Mouse (Mus musculus) hindbrain, postnatal 0 days (tissue): ENCODE data around the gene Nr6a1. TPM values are rescaled to one million over a fixed set of nuclear protein-coding genes. Genes with fewer than 3 reads are reported as not detected.
A peak's percentile ranks its signal among the peaks of the same experiment; 100 is the strongest.

Source experiments
- ATAC-seq: fragments of 200-750 bp; cut with Nextera tagmentation; 2 replicates; pipeline ENCODE4 v1.8.0; 2017; ENCODE audit warnings: mild to moderate bottlenecking, moderate TSS enrichment, moderate library complexity
- DNase-seq: peaks from one replicate; pipeline ENCODE4 v3.0.0-alpha.2; 2015; ENCODE audit warnings: low spot score
- H3K27ac ChIP-seq: fragments of 300-500 bp; sonication (generic); 2 replicates; pipeline ENCODE4 v1.5.1; 2014; ENCODE audit warnings: mild to moderate bottlenecking
- H3K27me3 ChIP-seq: fragments of 300-500 bp; sonication (generic); 2 replicates; pipeline ENCODE4 v1.6.1; 2014; ENCODE audit warnings: low read length, mixed read lengths; ENCODE audit not compliant: insufficient read depth
- H3K36me3 ChIP-seq: fragments of 300-500 bp; sonication (generic); 2 replicates; pipeline ENCODE4 v1.6.1; 2014; ENCODE audit warnings: low read length, mixed read lengths; ENCODE audit not compliant: insufficient read depth
- H3K4me1 ChIP-seq: fragments of 300-500 bp; sonication (generic); 2 replicates; pipeline ENCODE4 v1.6.1; 2014; ENCODE audit warnings: antibody characterized with exemption, low read length, mixed read lengths; ENCODE audit not compliant: insufficient read depth
- H3K4me2 ChIP-seq: fragments of 300-500 bp; sonication (generic); 2 replicates; pipeline ENCODE4 v1.6.1; 2014; ENCODE audit warnings: low read depth, mild to moderate bottlenecking, low read length, moderate library complexity, mixed read lengths
- H3K4me3 ChIP-seq: fragments of 300-500 bp; sonication (generic); 2 replicates; pipeline ENCODE4 v1.5.1; 2014; ENCODE audit warnings: low read length
- H3K9ac ChIP-seq: fragments of 300-500 bp; sonication (generic); replicated peaks from 2 replicates; pipeline ENCODE4 v1.6.1; 2014; ENCODE audit warnings: mild to moderate bottlenecking, low read length, moderate library complexity, mixed read lengths
- H3K9me3 ChIP-seq: fragments of 300-500 bp; sonication (generic); 2 replicates; pipeline ENCODE4 v1.6.1; 2016; ENCODE audit warnings: low read length, mixed read lengths
- CTCF ChIP-seq: IDR thresholded peaks from 2 replicates; pipeline ENCODE4 v1.5.1; 2016; ENCODE audit warnings: antibody characterized with exemption, control low read depth, low read depth
- WGBS: fragments of 180-500 bp; shearing (Covaris S2); extraction: QIAGEN DNeasy Blood & Tissue Kit; methylation state at CpG from one replicate; pipeline ENCODE4 v1.1.7; 2014; 5-methylcytosine and 5-hydroxymethylcytosine counted together
- polyA plus RNA-seq: library from polyadenylated mRNA; unstranded; fragments of >200 nt; fragmentation: Nextera tagmentation; extraction: Ambion mirVana; gene quantifications from 2 replicates; pipeline ENCODE4 v1.2.1, GENCODE M21; 2015
- total RNA-seq: library from RNA; depleted of rRNA; stranded (reverse); fragments of >200 nt; gene quantifications from 2 replicates; pipeline ENCODE4 v1.2.3, GENCODE M21; 2014

Nr6a1 gene
- total and polyA plus RNA-seq, 2 experiments from 2014 or later = 1.6 to 9.0 TPM

DNA sequence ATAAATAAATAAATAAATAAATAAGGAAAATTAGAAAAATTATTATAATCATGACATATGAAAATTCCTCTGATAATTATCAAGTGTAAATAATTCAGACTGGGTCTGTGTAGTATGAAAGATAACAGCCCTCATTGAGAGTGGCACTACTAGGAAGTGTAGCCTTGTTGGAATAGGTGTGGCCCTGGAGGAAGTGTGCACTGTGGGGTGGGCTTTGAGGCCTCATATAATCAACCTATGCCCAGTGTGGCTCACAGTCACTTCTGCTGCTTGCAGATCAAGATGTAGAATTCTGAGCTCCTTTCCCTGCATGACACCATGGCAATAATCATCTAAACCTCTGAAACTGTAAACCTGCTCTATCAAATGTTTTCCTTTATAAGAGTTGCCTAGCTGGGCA is 24.6 kb downstream of the Nr6a1 start:
- H3K4me3 ChIP-seq = no peak overlapping the region
- ATAC-seq (no peak), DNase-seq (no peak)
- no peaks in the 10 kb centered on the region for H3K9me3 ChIP-seq
- H3K4me1 ChIP-seq = no peaks in the 10 kb centered on the region; the same call in 1 of the 2 replicates
- H3K27me3 ChIP-seq = no peaks in the 10 kb centered on the region
- no peaks in the 10 kb centered on the region for H3K36me3 ChIP-seq
- no peak for TF ChIP-seq CTCF
- no peak overlapping the region for H3K4me2 ChIP-seq
- no peak overlapping the region for H3K9ac ChIP-seq
- no peak overlapping the region for H3K27ac ChIP-seq

- Histone ChIP-seq H3K4me2 (no peak overlapping the region), H3K27me3 (no peaks in the 10 kb centered on the region), H3K9me3 (no peaks in the 10 kb centered on the region), H3K9ac (no peak overlapping the region), H3K4me3 (no peak overlapping the region), H3K36me3 (no peaks in the 10 kb centered on the region), H3K4me1 (no peaks in the 10 kb centered on the region), H3K27ac (no peak overlapping the region)
- DNase-seq = no peak
- no peak for ATAC-seq
- TF ChIP-seq CTCF = no peak
- WGBS = 88% methylated on average over 5 of the region's 5 CpGs
These were observed 46.4 kb downstream of the Nr6a1 start for GRCm38 (mm10) chr2:38880907-38881672.

- WGBS = 38% methylated on average over 1 of the region's 1 CpGs
These were observed 52.9 kb downstream of the Nr6a1 start for GRCm38 (mm10) chr2:38874544-38875108.

GRCm38 (mm10) chr2:38872730-38873129 is 54.8 kb downstream of the Nr6a1 start:
- H3K4me3 ChIP-seq = no peak overlapping the region
- WGBS = 31% methylated on average over 1 of the region's 1 CpGs
- ATAC-seq (no peak), DNase-seq (peak; percentile 4)
- H3K9ac ChIP-seq = no peak overlapping the region
- H3K4me1 ChIP-seq = no peaks in the 10 kb centered on the region
- no peak overlapping the region for H3K27ac ChIP-seq
- H3K27me3 ChIP-seq = no peaks in the 10 kb centered on the region
- no peaks in the 10 kb centered on the region for H3K9me3 ChIP-seq
- no peak for TF ChIP-seq CTCF
- H3K36me3 ChIP-seq = 0 out of 2 replicates have a peak, but pooled peaks cover 3% of the 10 kb centered on the region
- H3K4me2 ChIP-seq = no peak overlapping the region

More at GRCm38 (mm10) chr2:38874544-38875108, 52.9 kb downstream of the Nr6a1 start:
- H3K27me3 ChIP-seq = no peaks in the 10 kb centered on the region
- no peak overlapping the region for H3K4me3 ChIP-seq
- H3K4me2 ChIP-seq = no peak overlapping the region
- no peaks in the 10 kb centered on the region for H3K9me3 ChIP-seq
- no peak overlapping the region for H3K27ac ChIP-seq
- TF ChIP-seq CTCF = no peak
- 0 out of 2 replicates have a peak, but pooled peaks cover 3% of the 10 kb centered on the region for H3K36me3 ChIP-seq
- H3K9ac ChIP-seq = no peak overlapping the region
- ATAC-seq = no peak
- no peaks in the 10 kb centered on the region for H3K4me1 ChIP-seq
- DNase-seq = no peak

DNA sequence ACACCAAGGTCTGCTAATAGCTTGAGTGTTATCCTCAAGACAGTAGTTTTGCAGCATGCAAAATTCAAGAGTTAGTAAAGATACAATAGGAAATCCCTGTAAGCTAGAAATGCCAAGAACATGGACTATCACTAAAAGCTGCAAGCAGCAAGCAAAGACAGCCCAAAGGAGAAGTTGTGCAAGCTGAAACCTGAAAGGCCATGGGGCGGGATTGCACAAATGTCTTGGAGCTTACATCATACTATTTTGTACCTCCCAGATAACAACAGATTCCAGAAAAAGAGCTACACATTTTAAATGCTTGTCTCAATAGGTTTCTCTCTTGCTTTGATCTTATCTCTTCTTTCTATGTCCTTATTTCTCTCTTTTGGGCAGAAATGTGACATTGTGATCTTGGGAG is 60.8 kb downstream of the Nr6a1 start:
- Histone ChIP-seq H3K9ac (no peak overlapping the region), H3K27ac (no peak overlapping the region), H3K36me3 (no peaks in the 10 kb centered on the region), H3K4me3 (no peak overlapping the region), H3K4me1 (no peaks in the 10 kb centered on the region), H3K4me2 (no peak overlapping the region), H3K27me3 (no peaks in the 10 kb centered on the region), H3K9me3 (no peaks in the 10 kb centered on the region)
- DNase-seq (no peak), ATAC-seq (no peak)
- TF ChIP-seq CTCF = no peak
- 84% methylated on average over 1 of the region's 1 CpGs for WGBS

DNA sequence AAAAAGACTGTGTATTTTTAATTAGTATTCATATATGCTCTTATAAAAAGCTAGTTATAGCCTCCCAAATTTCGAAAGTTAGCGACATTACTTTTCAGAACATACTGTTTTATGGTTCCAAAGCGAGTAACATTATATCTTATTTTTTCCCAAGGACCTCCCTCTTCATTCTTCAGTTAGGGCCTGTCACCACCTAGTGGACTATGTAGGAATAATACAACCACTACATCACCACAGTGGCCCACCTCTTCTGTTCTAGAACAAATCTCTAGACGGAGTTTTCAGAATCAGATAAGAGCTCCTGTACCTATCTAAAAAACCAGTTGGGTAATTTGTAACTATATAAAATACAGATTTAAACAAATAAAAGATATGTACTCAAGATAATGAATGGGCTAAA is 63.5 kb downstream of the Nr6a1 start:
- Histone ChIP-seq H3K27me3 (no peaks in the 10 kb centered on the region), H3K9me3 (no peaks in the 10 kb centered on the region), H3K4me3 (no peak overlapping the region), H3K27ac (no peak overlapping the region), H3K36me3 (no peaks in the 10 kb centered on the region), H3K4me2 (no peak overlapping the region), H3K9ac (no peak overlapping the region), H3K4me1 (no peaks in the 10 kb centered on the region)
- TF ChIP-seq CTCF = peak; percentile 85
- WGBS = 50% methylated on average over 4 of the region's 4 CpGs
- 0 out of 2 replicates have a peak, but pooled peaks have one; percentile 45 for ATAC-seq
- peak; percentile 75 for DNase-seq

- H3K27ac ChIP-seq = no peak overlapping the region
- ATAC-seq (no peak), DNase-seq (no peak)
- no peaks in the 10 kb centered on the region for H3K9me3 ChIP-seq
- no peak overlapping the region for H3K9ac ChIP-seq
- H3K36me3 ChIP-seq = no peaks in the 10 kb centered on the region
- 89% methylated on average over 1 of the region's 1 CpGs for WGBS
- no peaks in the 10 kb centered on the region for H3K27me3 ChIP-seq
- H3K4me3 ChIP-seq = no peak overlapping the region
- TF ChIP-seq CTCF = no peak
- no peak overlapping the region for H3K4me2 ChIP-seq
- H3K4me1 ChIP-seq = no peaks in the 10 kb centered on the region
These were observed 75.7 kb downstream of the Nr6a1 start for GRCm38 (mm10) chr2:38851797-38852196.
